Mouse (Mus musculus) lung, postnatal 14 days (tissue): ENCODE data around the gene Cldn19.
"Not testable (repeated sequence)": the region's sequence is repeated elsewhere in the genome, so short reads cannot be mapped to it uniquely, and the experiment has no call there.

Source experiments
- DNase-seq: peaks from one replicate; pipeline ENCODE4 v3.0.0; 2021

Cldn19 gene

GRCm38 (mm10) chr4:119254012-119254618 is 1.1 kb upstream of the Cldn19 start:
- DNase-seq = no peak

DNA sequence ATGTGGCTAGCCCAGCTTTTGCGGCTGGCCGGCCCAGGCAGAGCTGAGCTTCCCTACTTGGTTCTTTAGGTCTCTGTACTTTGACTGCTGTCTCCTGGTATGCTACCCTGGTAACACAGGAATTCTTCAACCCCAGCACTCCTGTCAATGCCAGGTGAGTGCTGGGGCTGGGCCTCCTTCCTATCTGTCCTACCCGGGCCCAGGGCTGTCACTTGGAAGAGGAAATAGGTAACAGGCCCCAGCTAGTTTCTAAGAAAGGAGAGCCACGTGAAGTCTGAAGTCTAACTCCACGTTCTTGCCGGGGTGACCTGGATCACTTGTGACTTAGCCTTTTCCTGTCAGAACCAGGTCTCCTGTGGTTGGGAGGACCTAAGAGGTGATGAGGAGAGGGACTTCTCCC is 1.9 kb downstream of the Cldn19 start:
- DNase-seq = no peak

GRCm38 (mm10) chr4:119259344-119260254 is 4.4 kb downstream of the Cldn19 start:
- DNase-seq = no peak

GRCm38 (mm10) chr4:119261087-119261713 is 6.0 kb downstream of the Cldn19 start:
- no peak for DNase-seq

- no peak for DNase-seq
Measured at GRCm38 (mm10) chr4:119262483-119262882, 7.3 kb downstream of the Cldn19 start.

DNA sequence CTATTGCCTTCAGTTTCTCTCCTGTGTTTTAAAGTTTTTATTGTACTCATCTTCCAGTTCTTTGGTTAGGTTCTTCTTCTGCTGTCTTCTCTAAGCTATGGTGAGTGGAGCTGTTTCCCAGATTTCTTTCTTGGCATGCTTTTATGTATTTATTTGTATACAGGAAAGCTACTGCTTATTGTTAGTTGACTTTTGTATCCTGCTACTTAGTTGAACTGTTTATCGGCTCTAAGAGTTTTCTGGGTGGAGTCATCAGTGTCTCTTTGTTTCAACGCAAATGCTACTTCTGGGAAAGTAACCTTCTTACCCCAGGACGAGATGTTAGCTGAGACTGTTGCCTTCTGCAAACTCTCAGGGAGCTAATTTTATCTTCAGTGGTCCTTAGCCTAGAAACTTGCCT is 8.2 kb downstream of the Cldn19 start:
- no peak for DNase-seq

GRCm38 (mm10) chr4:119266606-119267005 is 11.4 kb downstream of the Cldn19 start:
- DNase-seq = no peak

GRCm38 (mm10) chr4:119274627-119275026 is 19.4 kb downstream of the Cldn19 start:
- DNase-seq = peak; percentile 69

DNA sequence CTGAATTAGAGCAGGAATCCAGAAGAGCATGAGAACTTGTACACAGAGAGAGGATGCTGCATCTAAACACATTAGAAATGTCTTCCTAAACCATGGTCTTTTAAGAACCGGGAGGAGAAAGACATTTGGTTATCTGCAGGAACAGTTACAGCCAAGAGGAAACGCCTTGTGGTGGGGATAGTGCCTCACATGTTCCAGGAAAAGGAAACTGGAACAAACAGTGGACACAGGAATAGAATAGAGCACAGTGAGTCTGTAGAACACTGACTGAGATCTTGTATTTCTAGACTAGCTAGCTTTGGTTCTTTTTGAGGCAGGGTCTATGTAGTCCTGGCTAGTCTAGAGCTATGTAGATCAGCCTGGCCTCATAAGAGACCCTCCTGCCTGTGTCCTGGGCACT is 20.0 kb downstream of the Cldn19 start:
- DNase-seq = peak; percentile 18

GRCm38 (mm10) chr4:119275726-119276125 is 20.5 kb downstream of the Cldn19 start:
- DNase-seq = no peak

GRCm38 (mm10) chr4:119278784-119279183 is 23.6 kb downstream of the Cldn19 start:
- not testable (repeated sequence) for DNase-seq

GRCm38 (mm10) chr4:119284861-119285260 is 29.6 kb downstream of the Cldn19 start:
- no peak for DNase-seq

DNA sequence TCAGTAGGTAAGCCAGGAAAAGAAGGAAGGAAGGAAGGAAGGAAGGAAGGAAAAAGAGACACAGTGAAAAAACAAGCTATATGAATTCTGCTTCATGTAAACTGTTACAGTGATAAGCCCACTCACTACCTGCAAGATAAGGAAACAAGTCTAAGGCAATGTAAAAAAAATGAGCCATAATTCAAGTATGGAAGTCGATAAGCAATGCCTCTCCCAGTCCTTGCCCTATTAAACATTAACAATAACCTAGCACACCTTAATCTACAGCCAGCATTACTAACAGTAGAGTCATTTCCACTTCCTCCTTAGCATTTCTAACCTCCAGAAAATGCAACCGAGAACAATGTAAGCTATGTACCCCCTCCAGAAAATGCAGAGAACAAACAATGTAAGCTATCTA is 30.1 kb downstream of the Cldn19 start:
- no peak for DNase-seq

DNA sequence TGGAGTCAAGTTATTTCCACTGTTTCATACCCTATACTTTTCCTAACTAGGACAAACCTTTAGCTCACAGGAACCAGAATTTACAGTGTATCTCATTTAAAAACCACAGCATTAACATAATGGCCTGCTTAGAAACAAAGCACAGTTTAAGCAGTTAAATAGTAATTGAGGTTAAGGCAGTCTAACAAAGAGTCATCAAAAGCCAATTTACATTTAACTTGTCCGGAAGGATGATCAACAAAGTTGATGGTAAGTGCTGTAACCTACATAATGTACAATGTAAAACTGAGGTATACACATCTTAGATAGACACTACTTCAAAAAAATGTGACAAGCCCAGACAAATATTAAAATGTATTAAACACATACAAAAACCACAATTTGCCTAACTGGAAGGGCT is 36.7 kb downstream of the Cldn19 start:
- DNase-seq = no peak

DNA sequence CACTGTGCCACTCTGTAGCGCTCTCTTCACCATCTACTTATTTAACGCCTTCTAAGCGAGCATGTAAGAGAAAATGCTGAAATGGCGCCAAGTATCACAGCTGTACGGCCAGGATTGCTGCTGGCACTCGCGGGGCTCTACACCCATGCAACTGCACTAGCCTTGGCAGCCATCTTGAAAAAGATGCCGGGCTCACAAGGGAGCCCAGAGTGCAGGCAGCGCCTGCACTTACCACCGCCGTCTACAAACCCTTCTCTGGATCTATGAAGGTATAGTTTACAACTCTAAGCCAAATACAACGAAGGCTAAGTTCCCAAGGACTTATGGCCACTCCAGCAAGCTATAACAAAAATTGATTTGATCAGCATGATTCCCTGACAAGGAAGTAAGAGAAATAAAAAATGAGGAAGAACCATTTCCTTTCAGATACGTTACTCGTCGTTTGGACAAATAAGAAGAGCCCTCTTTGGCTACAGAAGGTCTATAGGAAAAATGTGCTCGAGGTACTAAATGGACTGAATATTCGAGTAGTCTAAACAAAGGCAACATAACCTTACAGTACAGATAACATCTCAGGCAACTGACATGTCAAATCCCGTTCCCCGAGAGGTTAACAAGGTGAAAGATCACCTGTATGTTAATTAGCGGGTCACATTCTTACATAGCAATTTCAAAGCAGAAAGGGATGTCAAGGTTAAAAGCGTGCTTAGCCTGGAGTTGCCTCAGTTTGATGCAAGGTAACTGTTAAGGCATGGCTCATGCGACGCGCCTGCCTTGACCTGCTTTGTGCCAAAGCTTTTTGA is 37.8 kb downstream of the Cldn19 start:
- DNase-seq = peak; percentile 48

DNA sequence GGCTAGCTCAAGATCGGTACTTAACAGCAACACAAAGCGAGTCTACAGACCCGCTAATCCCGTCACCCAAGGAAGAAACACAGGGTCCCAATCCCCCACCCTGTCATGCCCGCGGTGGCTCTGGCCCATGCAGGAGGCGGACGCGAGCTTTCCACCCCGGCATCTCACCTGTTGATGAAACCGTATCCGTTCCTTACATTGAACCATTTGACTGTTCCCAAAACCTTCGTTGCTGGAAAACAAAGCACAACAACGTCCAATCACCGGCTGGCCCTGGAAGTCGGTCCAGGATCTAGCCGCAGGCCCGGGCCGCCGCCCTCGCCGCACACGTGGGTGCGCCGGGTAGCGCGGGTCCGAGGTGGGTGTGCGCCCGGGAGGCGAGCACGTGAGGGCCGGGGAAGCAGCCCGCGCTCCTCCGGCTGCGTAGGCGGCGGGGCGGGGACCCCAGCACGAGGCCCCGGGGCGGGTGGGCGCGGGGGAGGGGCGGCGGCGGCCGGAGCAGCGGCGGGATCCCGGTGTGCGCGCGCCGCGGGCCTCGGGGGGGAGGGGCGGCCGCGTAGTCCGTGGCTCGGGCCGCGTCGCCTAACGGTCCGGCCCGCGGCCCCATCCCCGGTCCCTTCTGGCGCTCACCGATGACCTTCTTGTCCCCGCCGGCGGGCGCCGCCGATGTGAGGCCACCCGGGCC is 38.5 kb downstream of the Cldn19 start:
- peak; percentile 9 for DNase-seq

DNA sequence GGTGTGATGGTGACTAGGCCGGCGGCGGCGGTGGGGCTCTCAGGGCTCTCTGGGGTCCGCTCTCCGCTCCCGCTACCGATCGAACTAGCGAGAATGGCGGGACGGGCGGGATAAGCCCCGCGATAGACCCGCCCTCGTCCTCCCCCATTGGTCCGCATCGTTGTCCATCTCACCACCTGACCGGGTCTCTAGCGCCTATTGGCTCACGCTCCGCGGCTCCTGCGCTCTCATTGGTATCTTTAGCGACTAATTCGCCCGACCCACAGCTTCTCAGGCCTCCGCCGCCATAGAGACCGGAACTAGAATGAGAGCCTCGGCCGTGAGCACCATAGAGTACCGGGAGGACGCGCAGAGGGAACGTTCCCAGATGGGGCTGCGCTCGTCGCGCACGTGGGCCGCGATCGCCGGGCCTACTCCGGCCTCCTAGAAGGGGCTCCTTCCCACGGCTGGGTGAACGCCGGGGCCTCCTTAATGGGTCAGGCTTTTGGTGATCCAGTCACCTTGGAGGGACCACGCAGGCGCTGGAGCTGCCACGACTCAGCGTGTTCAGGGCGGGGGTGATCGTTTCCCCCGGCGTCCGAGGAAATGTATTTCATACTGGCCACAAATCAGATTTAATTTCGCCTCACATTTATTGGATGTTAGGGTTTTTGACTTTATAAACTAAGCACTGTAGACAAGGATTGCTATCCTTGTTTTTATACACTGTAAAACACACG is 39.4 kb downstream of the Cldn19 start, which contains the start of gene Ybx1:
Ybx1 (minus strand) TSS at position 190 of the 719 bp plus-strand sequence.
- DNase-seq = peak; percentile 100

DNA sequence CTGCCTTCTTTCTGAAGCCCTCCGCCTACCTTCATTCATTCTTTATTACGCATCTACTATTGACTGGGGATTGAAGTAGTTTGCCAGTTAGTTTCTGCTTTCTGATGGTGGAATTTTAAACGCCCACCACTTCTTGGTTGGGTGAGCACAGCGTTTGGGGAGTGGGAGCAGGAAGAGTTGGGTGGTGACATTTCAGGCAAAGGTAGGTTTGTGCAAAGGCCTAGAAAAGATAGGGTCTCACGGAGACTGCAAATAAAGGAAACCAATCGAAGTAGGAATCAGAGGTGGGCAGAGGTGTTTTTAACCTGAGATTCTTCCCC is 39.9 kb downstream of the Cldn19 start:
- no peak for DNase-seq

DNA sequence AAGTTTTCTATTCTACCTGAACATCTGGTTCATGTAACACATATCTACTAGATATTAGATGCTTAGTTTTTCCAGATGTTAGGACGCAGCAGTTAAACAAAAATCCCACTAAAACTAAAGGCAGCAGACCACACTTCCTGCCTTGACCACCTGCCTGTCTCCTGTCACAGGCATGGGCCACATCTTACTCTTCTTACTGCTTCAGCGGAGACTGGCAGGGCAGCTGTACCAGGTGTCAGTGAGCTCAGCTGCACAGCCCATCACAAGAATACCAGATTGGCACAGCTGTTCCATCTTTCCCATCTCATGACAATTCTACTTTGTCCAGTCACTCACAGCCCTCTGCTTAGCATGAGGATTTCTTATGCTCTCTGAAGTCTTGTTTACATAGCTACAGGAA is 42.1 kb downstream of the Cldn19 start:
- no peak for DNase-seq

GRCm38 (mm10) chr4:119300761-119301160 is 45.5 kb downstream of the Cldn19 start:
- no peak for DNase-seq

GRCm38 (mm10) chr4:119301777-119302176 is 46.6 kb downstream of the Cldn19 start:
- DNase-seq = no peak

GRCm38 (mm10) chr4:119303291-119303690 is 48.1 kb downstream of the Cldn19 start:
- DNase-seq = no peak
